Mouse (Mus musculus) intestine, embryonic 15.5 days (tissue): ENCODE data around the gene Gabrq. TPM values are rescaled to one million over a fixed set of nuclear protein-coding genes. Genes with fewer than 3 reads are reported as not detected.
A peak's percentile ranks its signal among the peaks of the same experiment; 100 is the strongest.

ENCODE experiments used
- ATAC-seq: fragments of 200-750 bp; cut with Nextera tagmentation; 2 replicates; pipeline ENCODE4 v1.8.0; 2017; ENCODE audit warnings: moderate TSS enrichment, moderate library complexity
- H3K27ac ChIP-seq: fragments of 300-500 bp; sonication (generic); 2 replicates; pipeline ENCODE4 v1.5.1; 2015; ENCODE audit warnings: mild to moderate bottlenecking, inconsistent platforms
- H3K27me3 ChIP-seq: fragments of 300-500 bp; sonication (generic); replicated peaks from 2 replicates; pipeline ENCODE4 v1.6.1; 2015; ENCODE audit warnings: inconsistent platforms
- H3K36me3 ChIP-seq: fragments of 300-500 bp; sonication (generic); 2 replicates; pipeline ENCODE4 v1.6.1; 2015; ENCODE audit warnings: inconsistent platforms
- H3K4me1 ChIP-seq: fragments of 300-500 bp; sonication (generic); replicated peaks from 2 replicates; pipeline ENCODE4 v1.6.1; 2015; ENCODE audit warnings: inconsistent platforms
- H3K4me2 ChIP-seq: fragments of 300-500 bp; sonication (generic); replicated peaks from 2 replicates; pipeline ENCODE4 v1.6.1; 2015; ENCODE audit warnings: mild to moderate bottlenecking, inconsistent platforms
- H3K4me3 ChIP-seq: fragments of 300-500 bp; sonication (generic); replicated peaks from 2 replicates; pipeline ENCODE4 v1.5.1; 2015; ENCODE audit warnings: inconsistent platforms
- H3K9ac ChIP-seq: fragments of 300-500 bp; sonication (generic); 2 replicates; pipeline ENCODE4 v1.6.1; 2015; ENCODE audit warnings: inconsistent platforms
- H3K9me3 ChIP-seq: fragments of 300-500 bp; sonication (generic); 2 replicates; pipeline ENCODE4 v1.6.1; 2016; ENCODE audit warnings: inconsistent platforms
- WGBS: fragments of 180-500 bp; shearing (Covaris S2); methylation state at CpG from one replicate; pipeline ENCODE4 v1.1.7; 2015; 5-methylcytosine and 5-hydroxymethylcytosine counted together
- polyA plus RNA-seq: library from polyadenylated mRNA; unstranded; fragments of >200 nt; fragmentation: Nextera tagmentation; extraction: Ambion mirVana; gene quantifications from 2 replicates; pipeline ENCODE4 v1.2.1, GENCODE M21; 2015

Gene Gabrq
- 0.16 and 0.21 TPM in 2 replicates for polyA plus RNA-seq

DNA sequence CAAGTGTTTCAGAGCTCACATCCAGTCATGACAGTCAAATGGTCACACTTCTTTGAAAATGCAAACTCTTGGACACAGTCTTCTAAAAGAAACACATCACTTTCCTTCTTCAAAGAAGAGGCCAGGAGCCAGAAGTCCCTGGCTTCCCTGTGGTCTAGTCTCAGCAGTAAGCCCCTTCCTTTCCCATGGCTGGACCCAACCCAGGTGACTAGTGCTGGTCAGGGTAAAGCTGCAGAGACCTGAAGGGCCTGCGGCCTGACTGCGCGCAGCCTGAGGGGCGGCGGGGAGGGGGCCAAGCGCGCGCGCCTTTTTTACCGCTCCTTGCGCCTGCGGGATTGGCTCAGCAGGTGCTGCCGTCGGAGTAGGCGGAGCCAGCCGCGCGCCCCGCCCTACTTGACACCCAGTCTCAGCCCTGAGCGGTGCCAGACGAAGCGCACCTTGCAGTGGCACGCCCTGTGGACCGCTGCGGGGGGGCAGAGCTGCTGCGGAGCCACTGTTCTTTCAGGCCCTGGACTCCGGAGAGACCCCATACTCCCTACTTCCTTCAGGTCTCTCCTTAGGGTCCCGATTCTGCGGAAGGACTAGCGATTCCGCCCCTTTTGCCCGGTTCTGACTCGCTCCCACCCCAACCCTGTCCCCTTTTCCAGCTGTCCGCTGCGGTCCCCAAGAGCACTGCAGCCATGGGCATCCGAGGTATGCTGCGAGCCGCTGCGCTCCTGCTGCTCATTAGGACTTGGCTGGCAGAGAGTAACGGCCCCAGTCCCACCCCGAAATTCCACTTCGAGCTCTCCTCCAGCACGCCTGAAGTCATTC lies at the start of gene Gabrq:
Gene Gabrq, plus strand, starts transcription at position 403 of the 813 bp plus-strand sequence.
- H3K9me3 ChIP-seq = no peaks in the 10 kb centered on the region
- H3K4me1 ChIP-seq = no peaks in the 10 kb centered on the region
- no peak within 1 kb of the TSS for H3K9ac ChIP-seq
- WGBS = 33% methylated on average over 43 of the region's 43 CpGs
- peak; percentile 82 for ATAC-seq
- H3K27me3 ChIP-seq = 0 out of 2 replicates have a peak, but pooled peaks cover 2% of the 10 kb centered on the region
- H3K4me2 ChIP-seq = peak within 1 kb of the TSS; percentile 65
- H3K27ac ChIP-seq = no peak within 1 kb of the TSS
- H3K36me3 ChIP-seq = no peaks in the 10 kb centered on the region
- peak within 1 kb of the TSS; percentile 31 for H3K4me3 ChIP-seq

GRCm38 (mm10) chrX:72788773-72789557 lies 36.0 kb upstream of the Gabrq start:
- WGBS = 35% methylated on average over 1 of the region's 1 CpGs
- no peak overlapping the region for H3K9ac ChIP-seq
- no peak for ATAC-seq
- H3K4me1 ChIP-seq = no peaks in the 10 kb centered on the region
- H3K4me2 ChIP-seq = no peak overlapping the region
- H3K27ac ChIP-seq = no peak overlapping the region
- H3K4me3 ChIP-seq = no peak overlapping the region
- H3K9me3 ChIP-seq = no peaks in the 10 kb centered on the region
- no peaks in the 10 kb centered on the region for H3K27me3 ChIP-seq
- no peaks in the 10 kb centered on the region for H3K36me3 ChIP-seq

DNA sequence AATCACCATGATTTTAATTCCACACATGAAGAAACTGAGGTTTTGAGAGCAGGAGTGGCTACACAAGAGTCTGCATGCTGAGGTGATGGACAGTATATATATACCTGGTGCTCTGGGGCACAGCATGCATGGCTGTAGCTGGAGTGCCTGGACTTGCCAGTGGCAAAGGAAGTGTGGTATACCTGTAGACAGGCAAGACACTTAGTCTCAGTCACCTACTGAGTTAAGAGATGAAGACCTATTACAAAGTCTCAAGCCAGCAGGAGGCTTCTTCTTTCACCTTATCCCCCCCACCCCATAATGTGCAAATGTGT lies 35.5 kb upstream of the Gabrq start:
- H3K27ac ChIP-seq = no peak overlapping the region
- no peak for ATAC-seq
- no peak overlapping the region for H3K4me2 ChIP-seq

GRCm38 (mm10) chrX:72819594-72819993 lies 5.4 kb upstream of the Gabrq start:
- Histone ChIP-seq H3K4me3 (no peak overlapping the region), H3K27ac (no peak overlapping the region), H3K36me3 (no peaks in the 10 kb centered on the region), H3K9ac (no peak overlapping the region), H3K4me2 (no peak overlapping the region), H3K4me1 (no peaks in the 10 kb centered on the region), H3K27me3 (no peaks in the 10 kb centered on the region), H3K9me3 (no peaks in the 10 kb centered on the region)
- no peak for ATAC-seq
- WGBS = 9% methylated on average over 5 of the region's 5 CpGs

More for the DNA sequence above, 35.5 kb upstream of the Gabrq start:
- Histone ChIP-seq H3K36me3 (no peaks in the 10 kb centered on the region), H3K4me1 (no peaks in the 10 kb centered on the region), H3K27me3 (no peaks in the 10 kb centered on the region), H3K4me3 (no peak overlapping the region), H3K9me3 (no peaks in the 10 kb centered on the region), H3K9ac (no peak overlapping the region)

- H3K4me3 ChIP-seq = no peak overlapping the region
- H3K4me1 ChIP-seq = no peaks in the 10 kb centered on the region
- 0 out of 2 replicates have a peak, but pooled peaks cover 2% of the 10 kb centered on the region for H3K27me3 ChIP-seq
- H3K4me2 ChIP-seq = no peak overlapping the region
- ATAC-seq = no peak
- no peaks in the 10 kb centered on the region for H3K36me3 ChIP-seq
- no peak overlapping the region for H3K27ac ChIP-seq
- no peaks in the 10 kb centered on the region for H3K9me3 ChIP-seq
- 78% methylated on average over 2 of the region's 2 CpGs for WGBS
- H3K9ac ChIP-seq = no peak overlapping the region
Measured at GRCm38 (mm10) chrX:72823310-72823709, 1.7 kb upstream of the Gabrq start.

GRCm38 (mm10) chrX:72825589-72825905 lies 569 bp downstream of the Gabrq start:
- H3K4me2 ChIP-seq = peak overlapping the region; percentile 65
- H3K9ac ChIP-seq = no peak overlapping the region
- H3K9me3 ChIP-seq = no peaks in the 10 kb centered on the region
- no peaks in the 10 kb centered on the region for H3K4me1 ChIP-seq
- ATAC-seq = no peak
- 0 out of 2 replicates have a peak, but pooled peaks cover 2% of the 10 kb centered on the region for H3K27me3 ChIP-seq
- no peaks in the 10 kb centered on the region for H3K36me3 ChIP-seq
- H3K27ac ChIP-seq = no peak overlapping the region
- WGBS = 58% methylated on average over 7 of the region's 7 CpGs
- peak overlapping the region; percentile 31; the same call in 1 of the 2 replicates for H3K4me3 ChIP-seq

Other genes with a start within 250 kb of the Gabrq start
- 2.4 and 2.7 TPM in 2 replicates for gene Gabra3, start 168.3 kb upstream of the Gabrq start, polyA plus RNA-seq
- 61.7 and 69.3 TPM in 2 replicates for gene Cetn2, start 93.2 kb downstream of the Gabrq start, polyA plus RNA-seq
- 43.0 and 44.8 TPM in 2 replicates for gene Nsdhl, start 93.4 kb downstream of the Gabrq start, polyA plus RNA-seq
- gene Zfp185, start 162.2 kb downstream of the Gabrq start, polyA plus RNA-seq = 6.8 and 6.9 TPM in 2 replicates
- gene Pnma5, start 211.9 kb downstream of the Gabrq start, polyA plus RNA-seq = 0.09 TPM in 1 of 2 replicates, not detected in the other
- gene Pnma3, start 239.6 kb downstream of the Gabrq start, polyA plus RNA-seq = 0.16 TPM in 1 of 2 replicates, not detected in the other